Mouse (Mus musculus) layer of hippocampus, adult 11-12 months (tissue): Measurements from ENCODE around the gene Aoah.

ENCODE experiments used
- DNase-seq: peaks from one replicate; pipeline ENCODE4 v3.0.0; 2022; ENCODE audit warnings: low spot score

Aoah gene

DNA sequence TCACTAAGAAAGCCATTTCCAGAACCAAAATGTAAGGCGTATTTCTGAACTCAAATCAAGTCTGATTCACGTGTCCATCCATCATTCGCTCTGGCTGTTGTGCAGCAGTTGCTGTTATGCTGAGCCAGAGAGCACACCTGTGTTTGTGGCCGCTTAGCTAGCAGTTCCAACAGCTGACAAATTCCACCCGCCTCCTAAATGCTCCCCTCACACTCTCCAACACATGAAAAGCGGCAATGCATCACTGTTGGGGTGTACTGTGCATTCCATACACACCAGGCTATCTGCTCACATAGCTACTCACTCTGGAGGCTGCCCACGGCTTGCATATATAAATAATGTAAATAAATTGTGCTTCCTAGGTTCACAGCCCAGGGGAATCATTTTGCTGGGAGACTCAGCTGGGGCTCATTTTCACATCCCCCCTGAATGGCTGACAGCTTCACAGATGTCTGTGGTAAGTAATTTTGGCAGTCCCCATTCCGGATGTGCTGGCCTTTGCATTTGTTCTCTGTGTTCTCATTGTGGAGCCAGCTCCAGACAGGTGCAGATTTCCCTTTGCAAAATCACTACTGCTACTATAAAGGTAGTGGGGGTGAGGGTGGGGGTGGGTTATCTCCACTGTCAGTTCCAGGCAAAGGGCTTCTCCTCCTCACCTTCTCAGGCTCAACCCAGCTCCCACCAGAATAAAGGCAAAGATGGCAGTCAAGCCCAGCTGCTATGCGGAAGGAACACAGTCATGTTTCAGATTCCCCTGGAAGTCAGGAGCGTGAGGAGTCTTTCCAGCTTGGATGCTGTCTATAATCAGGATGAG lies 123.0 kb downstream of the Aoah start:
- DNase-seq = peak; percentile 8

GRCm38 (mm10) chr13:20920401-20920800 lies 126.5 kb downstream of the Aoah start:
- DNase-seq = no peak

DNA sequence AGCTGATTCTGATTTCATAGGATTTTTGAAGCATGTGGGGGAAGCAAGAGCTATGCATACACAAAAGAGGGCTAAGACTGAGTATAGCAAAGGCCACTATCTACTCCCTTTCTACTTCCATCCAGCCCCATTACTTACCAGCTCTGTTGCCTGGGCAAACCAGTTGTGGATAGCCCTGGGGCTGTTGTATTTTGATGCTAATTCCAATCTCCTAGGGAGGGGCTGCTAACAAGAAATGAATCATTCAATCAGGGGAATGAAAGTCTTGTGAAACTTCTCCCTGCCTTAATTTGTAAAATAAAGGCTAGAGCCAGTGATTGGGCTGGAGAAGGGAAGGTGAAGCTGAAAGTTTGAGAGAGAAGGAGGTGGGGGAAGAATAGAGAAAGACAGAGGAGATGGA lies 142.1 kb downstream of the Aoah start:
- no peak for DNase-seq

DNA sequence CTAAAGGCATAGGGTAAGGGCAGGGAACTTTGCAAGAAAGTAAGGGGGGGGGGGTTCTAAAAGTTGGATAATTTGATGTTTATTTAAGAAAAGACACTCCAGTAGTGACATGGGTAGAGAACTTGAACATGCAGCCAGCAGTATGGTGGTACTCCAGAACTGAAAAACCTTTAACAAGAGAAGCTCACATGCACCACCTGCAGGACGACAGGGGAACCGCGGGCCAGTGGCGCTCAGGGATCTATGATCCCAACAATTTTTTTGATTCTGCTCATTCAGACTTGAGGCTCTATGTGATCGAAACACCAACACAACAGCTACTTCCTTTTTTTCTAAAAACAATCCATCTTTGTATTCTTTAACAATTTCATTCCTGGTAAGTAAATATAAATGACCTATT lies 143.5 kb downstream of the Aoah start:
- peak; percentile 59 for DNase-seq

GRCm38 (mm10) chr13:20939099-20939498 lies 145.2 kb downstream of the Aoah start:
- DNase-seq = no peak

GRCm38 (mm10) chr13:20940389-20940788 lies 146.5 kb downstream of the Aoah start:
- peak; percentile 21 for DNase-seq

- no peak for DNase-seq
Observed at GRCm38 (mm10) chr13:20941707-20942106, 147.8 kb downstream of the Aoah start.

DNA sequence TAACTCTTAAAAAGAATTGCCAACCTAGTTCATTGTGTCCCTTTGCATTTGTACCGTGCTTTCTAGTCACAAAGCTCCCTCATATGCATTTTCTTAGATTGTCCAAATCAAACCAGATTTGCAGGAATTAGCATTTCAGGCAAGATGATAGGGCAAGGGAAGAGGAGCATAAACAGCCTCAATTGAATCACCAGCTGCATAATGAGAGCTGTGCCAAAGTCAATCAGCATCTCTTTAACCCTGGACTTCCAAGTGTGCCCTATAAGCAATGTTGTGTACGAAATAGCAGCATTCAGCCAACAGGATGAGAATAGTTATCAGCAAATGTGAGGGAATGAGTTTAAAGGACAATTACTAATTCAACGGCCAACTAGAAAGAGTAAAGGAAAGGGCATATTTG lies 169.2 kb downstream of the Aoah start:
- DNase-seq = no peak

GRCm38 (mm10) chr13:20981234-20982230 lies 187.6 kb downstream of the Aoah start:
- no peak for DNase-seq

DNA sequence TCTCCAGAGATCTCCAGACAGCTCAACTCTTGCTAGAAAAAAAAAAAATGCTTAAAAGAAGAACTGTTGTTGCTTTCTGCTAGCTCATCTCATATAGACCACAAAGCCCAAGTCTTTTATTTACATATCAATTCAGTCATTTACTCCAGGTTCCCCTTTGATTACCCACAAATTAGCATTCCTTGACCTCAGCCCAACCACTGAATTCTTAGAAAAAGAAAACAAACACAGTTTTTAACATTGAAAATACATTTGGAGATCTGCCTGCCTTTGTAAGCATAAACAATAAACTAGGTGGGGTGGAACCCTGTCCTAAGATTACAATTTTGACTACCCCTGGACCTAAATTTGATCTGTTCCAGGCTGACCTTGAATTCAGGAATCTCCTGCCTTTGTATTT lies 191.6 kb downstream of the Aoah start:
- DNase-seq = no peak

DNA sequence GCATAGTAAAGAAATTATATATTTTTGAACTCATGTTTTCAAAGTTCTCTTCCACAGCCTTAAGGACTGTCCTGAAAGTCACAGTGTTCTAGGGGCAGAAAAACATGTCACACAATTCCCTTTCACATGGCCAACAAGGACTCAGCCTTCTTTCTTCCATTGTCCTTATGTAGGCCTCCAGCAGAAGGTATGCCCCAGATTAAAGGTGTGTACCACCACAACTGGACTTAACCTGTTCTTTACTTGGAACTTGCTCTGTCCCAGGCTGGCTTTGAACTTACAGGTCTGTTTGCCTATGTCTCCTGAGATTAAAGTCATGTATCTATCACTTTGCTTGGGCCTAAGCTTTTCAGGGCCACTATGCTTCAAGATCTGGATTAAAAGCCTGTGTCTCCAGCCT lies 192.0 kb downstream of the Aoah start:
- DNase-seq = no peak

DNA sequence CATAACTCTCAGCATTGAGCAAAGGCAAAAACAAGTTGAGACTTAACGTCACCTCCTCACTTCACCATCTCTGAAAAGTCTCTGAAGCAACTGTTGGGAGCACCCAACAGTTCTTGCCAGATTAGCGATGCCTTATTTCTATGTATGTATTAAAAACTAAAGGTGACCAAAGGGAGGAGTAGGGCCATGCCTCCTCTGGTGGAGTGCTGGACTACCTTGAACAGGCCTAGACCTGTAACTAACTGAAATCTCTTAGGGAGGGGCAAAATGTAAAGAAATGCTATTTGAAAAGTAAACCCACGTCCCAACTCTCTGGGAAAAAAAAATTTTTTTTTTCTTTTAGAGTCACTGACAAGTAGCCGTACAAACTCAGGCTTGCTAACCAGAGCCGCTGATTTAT lies 211.3 kb downstream of the Aoah start:
- DNase-seq = no peak

DNA sequence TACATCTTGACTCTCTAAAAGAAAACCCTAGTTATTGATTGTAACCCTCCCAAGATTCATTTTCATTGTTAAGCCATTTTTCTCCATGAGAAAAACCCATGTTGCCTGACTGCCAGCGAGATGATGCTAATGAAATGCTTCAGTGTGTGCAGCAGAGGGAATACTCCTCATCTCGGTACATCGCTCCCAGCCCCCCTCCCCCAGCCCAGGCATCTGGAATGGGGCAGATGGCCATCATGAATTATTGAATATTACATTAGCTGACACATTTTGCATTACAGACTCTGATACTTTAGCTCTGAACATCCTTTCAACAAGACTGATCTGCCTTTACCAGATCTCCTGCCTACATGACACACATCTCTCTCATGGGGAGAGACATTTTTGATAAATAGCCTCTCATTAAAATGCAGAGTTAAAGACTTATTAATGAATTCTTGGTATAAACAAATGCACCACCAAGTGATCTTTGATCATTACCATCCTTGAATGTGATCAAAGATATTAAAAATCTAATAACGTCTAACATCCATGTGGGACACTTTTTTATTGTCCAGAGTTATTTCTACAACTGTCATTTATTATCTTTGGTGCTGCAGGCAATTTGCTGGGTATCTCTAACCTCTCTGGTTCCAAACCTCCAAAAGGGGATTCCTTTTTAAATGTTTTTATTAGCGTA lies 211.9 kb downstream of the Aoah start:
- no peak for DNase-seq

DNA sequence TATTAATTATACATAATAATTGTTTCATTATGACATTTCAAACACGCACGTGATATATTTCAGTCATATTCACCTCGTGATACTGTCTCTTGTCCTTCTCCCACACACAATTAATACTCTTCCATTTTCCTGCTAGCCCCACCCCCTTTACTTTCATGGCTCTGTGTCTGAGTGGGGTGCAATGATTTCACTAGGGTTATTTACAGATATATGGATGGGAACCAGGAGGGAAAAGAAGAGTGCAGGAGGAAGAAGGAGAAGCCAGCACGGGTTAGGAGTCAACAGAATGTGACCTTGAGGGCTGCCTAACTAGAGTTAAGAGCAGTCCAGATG lies 212.4 kb downstream of the Aoah start:
- no peak for DNase-seq

- DNase-seq = no peak
Observed at GRCm38 (mm10) chr13:21013659-21014058, 219.7 kb downstream of the Aoah start.

GRCm38 (mm10) chr13:21024831-21025230 lies 230.9 kb downstream of the Aoah start:
- no peak for DNase-seq

- DNase-seq = peak; percentile 17
Observed at GRCm38 (mm10) chr13:21033176-21033575, 239.3 kb downstream of the Aoah start.

DNA sequence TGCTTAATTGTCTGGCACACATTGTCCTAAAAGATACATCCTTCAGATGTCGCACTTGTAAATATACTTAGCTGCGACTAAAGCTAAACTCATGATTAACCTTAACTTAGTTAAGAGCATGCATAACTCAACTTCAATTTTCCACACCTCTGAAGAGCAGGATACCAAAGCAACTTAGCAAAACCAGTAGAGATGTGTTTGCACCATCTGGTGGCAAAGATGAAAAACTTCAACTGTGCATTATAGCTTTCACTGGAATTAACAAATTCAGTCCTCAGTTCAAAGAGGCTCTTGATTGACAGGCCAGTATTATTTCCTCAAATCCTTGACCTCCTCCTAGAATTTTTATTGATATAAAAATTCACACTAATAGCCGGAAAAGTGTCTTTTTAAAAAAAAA lies 241.1 kb downstream of the Aoah start:
- DNase-seq = no peak

DNA sequence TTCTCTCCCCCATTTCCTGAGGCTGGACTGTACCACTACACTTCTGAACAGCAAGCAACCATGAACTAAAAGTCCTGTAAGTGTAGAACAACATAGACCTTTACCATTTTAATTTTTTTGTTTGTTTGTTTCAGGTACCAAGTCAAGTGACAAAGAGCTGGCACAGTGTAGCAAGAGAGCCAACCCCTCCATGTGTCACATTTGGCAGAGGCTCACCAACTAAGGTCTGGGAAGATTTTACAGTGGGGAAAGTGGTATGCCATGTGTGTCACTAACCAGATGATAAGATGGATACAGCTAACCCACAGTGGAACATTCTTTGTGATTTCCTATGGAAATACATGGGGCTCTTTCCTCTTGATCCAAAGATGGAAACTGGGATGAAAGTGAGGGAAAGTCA lies 242.1 kb downstream of the Aoah start:
- no peak for DNase-seq

GRCm38 (mm10) chr13:21040589-21041199 lies 246.8 kb downstream of the Aoah start:
- DNase-seq = no peak

GRCm38 (mm10) chr13:21050118-21050517 lies 256.2 kb downstream of the Aoah start:
- no peak for DNase-seq

- no peak for DNase-seq
Observed at GRCm38 (mm10) chr13:21066021-21066420, 272.1 kb downstream of the Aoah start.
